Mouse (Mus musculus) spleen, adult 2 months (tissue): ENCODE measurements around the gene Gm10912.

Experiments
- CTCF ChIP-seq: fragments of 200-500 bp; IDR thresholded peaks from 2 replicates; pipeline ENCODE4 v1.5.1; 2011; ENCODE audit warnings: mild to moderate bottlenecking, inconsistent platforms; ENCODE audit not compliant: insufficient read depth, insufficient read length, insufficient replicate concordance; ENCODE audit errors: extremely low read depth
- POLR2A ChIP-seq: fragments of 200-500 bp; IDR thresholded peaks from 2 replicates; pipeline ENCODE4 v1.6.1; 2011; ENCODE audit warnings: low read depth, low read length, inconsistent platforms

- no peak for TF ChIP-seq CTCF
- no peak for TF ChIP-seq POLR2A
Measured at GRCm38 (mm10) chr2:104036316-104036715, 29.3 kb upstream of the Gm10912 start.
